Mouse (Mus musculus) megakaryocyte progenitor cell, adult 5-6 weeks (primary cell): Measurements from ENCODE around the gene Fignl2. TPM values are rescaled to one million over a fixed set of nuclear protein-coding genes. Genes with fewer than 3 reads are reported as not detected.
A peak's percentile ranks its signal among the peaks of the same experiment; 100 is the strongest.

ENCODE experiments used
- ATAC-seq: replicated peaks from 2 replicates; pipeline ENCODE4 v1.8.0; 2016; ENCODE audit warnings: mild to moderate bottlenecking, moderate TSS enrichment, inconsistent platforms; ENCODE audit not compliant: poor library complexity
- total RNA-seq, 2 experiments: library from RNA; stranded (forward) in 1 of 2; stranded (reverse) in 1 of 2; fragments of 157-497, 149-512 nt in 1 of 2; fragments of 200-1000 nt in 1 of 2; gene quantifications; 2 replicates each; pipeline versions ENCODE4 v1.2.3 to v1.2.4; 2015 to 2017

The Fignl2 gene
- total RNA-seq, 2 experiments from 2014 or later = under 0.01 TPM; not detected in 1

GRCm38 (mm10) chr15:101039651-101040050 is 38.7 kb downstream of the Fignl2 start:
- peak; percentile 50 for ATAC-seq

- ATAC-seq = no peak
Measured at GRCm38 (mm10) chr15:101028960-101029359, 49.4 kb downstream of the Fignl2 start.

GRCm38 (mm10) chr15:101011352-101011751 is 67.0 kb downstream of the Fignl2 start:
- ATAC-seq = no peak

- ATAC-seq = no peak
Measured at GRCm38 (mm10) chr15:101008386-101009010, 69.9 kb downstream of the Fignl2 start.

GRCm38 (mm10) chr15:101007236-101007635 is 71.1 kb downstream of the Fignl2 start:
- no peak for ATAC-seq

GRCm38 (mm10) chr15:101006251-101007040 is 71.9 kb downstream of the Fignl2 start:
- peak; percentile 74 for ATAC-seq

GRCm38 (mm10) chr15:101005717-101006116 is 72.7 kb downstream of the Fignl2 start:
- no peak for ATAC-seq

- ATAC-seq = no peak
Measured at GRCm38 (mm10) chr15:101004538-101004937, 73.8 kb downstream of the Fignl2 start.

- no peak for ATAC-seq
Measured at GRCm38 (mm10) chr15:101002466-101002865, 75.9 kb downstream of the Fignl2 start.

- ATAC-seq = no peak
Measured at GRCm38 (mm10) chr15:101001685-101002084, 76.7 kb downstream of the Fignl2 start.

Other genes with a start within 250 kb of the Fignl2 start
- gene Scn8a, start 208.7 kb downstream of the Fignl2 start, total RNA-seq (2015) = not detected in 2 replicates
- not detected in 2 replicates for gene Scn8a, start 208.7 kb downstream of the Fignl2 start, total RNA-seq (2017)
- not detected in 2 replicates for gene Gm47841, start 31.2 kb downstream of the Fignl2 start, total RNA-seq (2015)
- not detected in 2 replicates for gene Gm47841, start 31.2 kb downstream of the Fignl2 start, total RNA-seq (2017)
- gene Ankrd33, start 37.2 kb upstream of the Fignl2 start, total RNA-seq (2015) = not detected in 2 replicates
- gene Ankrd33, start 37.2 kb upstream of the Fignl2 start, total RNA-seq (2017) = not detected in 2 replicates
- gene Acvrl1, start 50.0 kb upstream of the Fignl2 start, total RNA-seq (2015) = 0.27 and 1.1 TPM in 2 replicates
- gene Acvrl1, start 50.0 kb upstream of the Fignl2 start, total RNA-seq (2017) = 1.6 and 1.7 TPM in 2 replicates
- gene Acvr1b, start 95.5 kb upstream of the Fignl2 start, total RNA-seq (2015) = 3.4 and 4.8 TPM in 2 replicates
- 6.4 and 10.3 TPM in 2 replicates for gene Acvr1b, start 95.5 kb upstream of the Fignl2 start, total RNA-seq (2017)
- gene Grasp, start 145.6 kb upstream of the Fignl2 start, total RNA-seq (2015) = 0.98 and 1.1 TPM in 2 replicates
- gene Grasp, start 145.6 kb upstream of the Fignl2 start, total RNA-seq (2017) = 1.00 and 1.1 TPM in 2 replicates
- gene Nr4a1, start 175.7 kb upstream of the Fignl2 start, total RNA-seq (2015) = 6.5 and 11.3 TPM in 2 replicates
- gene Nr4a1, start 175.7 kb upstream of the Fignl2 start, total RNA-seq (2017) = 7.1 and 7.9 TPM in 2 replicates
- gene Atg101, start 205.7 kb upstream of the Fignl2 start, total RNA-seq (2015) = 7.9 and 13.1 TPM in 2 replicates
- 58.6 and 63.5 TPM in 2 replicates for gene Atg101, start 205.7 kb upstream of the Fignl2 start, total RNA-seq (2017)
- gene 6030408B16Rik, start 214.6 kb upstream of the Fignl2 start, total RNA-seq (2015) = not detected in 2 replicates
- gene 6030408B16Rik, start 214.6 kb upstream of the Fignl2 start, total RNA-seq (2017) = not detected in 2 replicates